Mouse (Mus musculus): ENCODE data around the gene Pgm2.

Gene Pgm2

DNA sequence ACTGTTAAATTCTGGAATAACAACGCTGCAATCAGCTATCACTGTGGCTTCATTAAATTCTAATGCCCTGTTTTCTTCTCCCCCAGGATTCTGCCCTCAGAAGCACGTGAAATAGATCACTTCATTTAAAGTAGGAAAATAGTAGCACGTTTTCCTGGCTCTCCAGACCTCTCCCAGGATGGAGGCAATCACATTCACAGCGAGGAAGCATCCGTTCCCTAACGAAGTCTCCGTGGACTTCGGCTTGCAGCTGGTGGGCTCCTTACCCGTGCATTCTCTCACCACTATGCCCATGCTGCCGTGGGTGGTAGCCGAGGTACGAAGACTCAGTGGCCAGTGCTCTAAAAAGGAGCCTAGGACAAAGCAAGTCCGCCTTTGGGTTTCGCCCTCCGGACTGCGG is 80.6 kb downstream of the Pgm2 start:
- in situ Hi-C loops (cut with MboI, MseI): no loop called here

DNA sequence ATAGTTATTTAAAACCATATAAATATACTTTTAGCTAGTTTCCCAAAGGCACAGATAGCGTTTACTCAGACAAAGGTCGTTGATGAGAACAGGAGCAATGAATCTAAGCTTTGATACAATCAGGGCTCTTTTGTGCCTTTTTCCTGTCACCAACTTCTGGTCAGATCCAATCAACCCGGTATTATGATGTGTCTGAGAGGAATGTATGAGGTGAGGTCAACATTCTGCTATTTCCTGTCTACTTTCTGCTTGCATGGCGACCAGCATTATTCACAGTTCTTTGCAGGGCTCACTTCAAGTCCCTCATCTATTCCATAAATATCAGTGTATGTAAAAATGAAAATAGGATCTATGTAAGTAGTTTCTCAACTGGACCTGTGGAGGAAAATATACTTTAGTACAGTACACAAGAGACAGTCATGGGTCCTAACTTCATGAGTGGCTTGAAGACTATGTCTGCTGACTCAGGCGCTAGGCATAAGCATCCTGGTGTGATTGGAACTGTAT is 81.7 kb downstream of the Pgm2 start:
- in situ Hi-C loops (cut with MboI, MseI): no loop called here
